Mouse (Mus musculus) small intestine, adult 2 months (tissue): ENCODE data around the gene Dkkl1.

Experiments used
- CTCF ChIP-seq: fragments of 200-500 bp; IDR thresholded peaks from 2 replicates; pipeline ENCODE4 v1.5.1; 2012; ENCODE audit warnings: low read depth, mild to moderate bottlenecking, control low read depth, inconsistent platforms, low read length, moderate library complexity, mixed read lengths; ENCODE audit not compliant: insufficient replicate concordance, insufficient read length; ENCODE audit errors: extremely low read depth
- POLR2A ChIP-seq: fragments of 200-500 bp; IDR thresholded peaks from 2 replicates; pipeline ENCODE4 v1.6.1; 2012; ENCODE audit warnings: low read depth, mild to moderate bottlenecking, control low read depth, inconsistent platforms, low read length, moderate library complexity

DNA sequence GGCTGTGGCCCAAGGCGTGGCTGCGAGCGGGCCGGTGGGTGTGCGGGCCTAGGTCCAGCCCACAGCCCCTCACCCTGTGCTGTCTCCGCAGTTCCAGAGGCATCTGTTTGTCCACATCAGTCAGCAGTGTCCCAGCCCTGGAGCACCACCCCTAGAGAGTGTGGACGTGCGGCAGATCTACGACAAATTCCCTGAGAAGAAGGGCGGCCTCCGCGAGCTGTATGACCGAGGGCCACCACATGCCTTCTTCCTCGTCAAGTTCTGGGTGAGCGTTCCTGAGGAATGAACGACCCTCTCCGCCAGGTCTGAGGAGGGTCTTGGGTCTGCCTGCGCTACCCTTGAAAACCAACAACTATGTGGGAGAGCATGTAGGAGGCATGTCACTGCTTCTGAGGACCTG, 16.6 kb upstream of the Dkkl1 start:
- no peak for TF ChIP-seq POLR2A
- no peak for TF ChIP-seq CTCF
